Mouse (Mus musculus): Measurements from ENCODE around the gene Itga11.

Itga11 gene

DNA sequence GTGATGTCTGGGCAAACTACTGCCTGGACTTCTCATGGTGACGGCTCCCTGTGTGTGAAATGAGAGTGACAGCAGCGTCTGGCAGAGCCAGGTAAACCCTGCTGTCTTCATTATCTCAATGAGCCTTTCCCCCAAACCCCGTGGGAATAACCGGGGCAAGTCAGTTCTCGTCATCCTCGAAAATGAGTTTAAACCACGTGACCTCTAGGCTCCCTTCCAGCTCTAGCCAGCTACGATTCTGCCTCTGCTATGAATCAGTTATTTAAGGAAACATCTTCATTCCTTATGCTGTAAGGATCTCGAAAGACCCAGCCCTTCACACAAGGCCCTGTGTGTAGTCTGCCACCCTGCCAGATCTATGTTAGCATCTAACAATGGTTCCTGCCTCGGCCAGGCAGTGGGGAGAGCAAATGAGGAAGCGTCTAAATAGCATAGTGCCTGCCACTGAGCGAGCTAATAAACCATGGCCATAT, 139.5 kb downstream of the Itga11 start:
- TF ChIP-seq GATA4 (IDR thresholded peaks at IDR 0.05; ENCODE audit: insufficient replicate concordance, low read length), result no peak

GRCm38 (mm10) chr9:62817828-62818614, 140.4 kb downstream of the Itga11 start:
- no peak for TF ChIP-seq GATA4 (IDR thresholded peaks at IDR 0.05; ENCODE audit: insufficient replicate concordance, low read length)

- TF ChIP-seq GATA4 (IDR thresholded peaks at IDR 0.05; ENCODE audit: insufficient replicate concordance, low read length), result no peak
Measured at GRCm38 (mm10) chr9:62819494-62819893, 141.9 kb downstream of the Itga11 start.

DNA sequence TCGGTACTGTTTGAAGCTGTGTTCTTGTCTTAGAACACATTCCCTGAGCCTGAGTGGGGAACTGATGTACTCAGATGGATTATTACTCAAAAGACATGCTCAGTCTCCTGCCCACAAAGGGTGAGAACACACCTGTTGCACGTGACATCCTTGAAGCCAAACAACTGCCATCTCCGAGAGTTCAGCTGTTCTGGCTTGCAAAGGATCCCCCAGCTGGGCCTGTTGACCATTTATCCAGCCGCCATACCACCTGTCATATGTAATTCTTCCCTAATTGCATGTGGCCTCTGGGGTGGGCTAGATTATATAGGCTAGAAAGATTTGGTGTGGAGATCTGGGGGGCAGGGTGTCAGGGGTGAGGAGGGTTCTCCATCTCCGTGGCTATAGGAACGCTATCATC, 143.2 kb downstream of the Itga11 start:
- TF ChIP-seq GATA4 (IDR thresholded peaks at IDR 0.05; ENCODE audit: insufficient replicate concordance, low read length), result no peak

GRCm38 (mm10) chr9:62821811-62822210, 144.2 kb downstream of the Itga11 start:
- TF ChIP-seq GATA4 (IDR thresholded peaks at IDR 0.05; ENCODE audit: insufficient replicate concordance, low read length), result no peak

DNA sequence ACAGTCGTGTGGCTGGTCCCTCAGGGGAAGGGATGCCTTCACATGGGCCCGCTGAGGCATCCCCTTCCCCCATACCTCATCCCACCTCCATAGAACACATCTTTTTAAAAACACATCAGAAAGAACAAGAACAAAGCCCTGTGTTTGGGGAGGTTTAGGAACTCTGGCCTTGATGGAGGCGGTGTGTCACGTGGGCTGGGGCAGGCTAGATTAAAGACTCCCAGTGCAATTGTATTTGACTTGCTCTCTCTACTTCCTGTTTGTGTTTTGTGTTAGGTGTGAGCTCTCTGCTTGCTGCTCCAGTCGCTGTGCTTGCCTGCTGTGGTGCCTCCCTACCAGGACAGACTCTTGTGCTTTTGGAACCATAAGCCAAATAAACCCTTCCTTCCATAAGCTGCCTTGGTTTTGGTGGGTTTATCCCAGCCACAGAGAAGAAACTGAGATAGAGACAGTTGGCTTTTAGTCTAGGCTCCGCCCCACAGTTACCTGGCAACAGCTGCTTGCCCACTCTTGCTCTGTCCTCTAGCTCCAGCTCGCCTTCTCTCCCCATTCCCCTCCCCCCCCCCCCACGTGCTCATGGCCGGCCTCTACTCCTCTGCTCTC, 148.3 kb downstream of the Itga11 start:
- TF ChIP-seq GATA4 (IDR thresholded peaks at IDR 0.05; ENCODE audit: insufficient replicate concordance, low read length), result no peak

- no peak for TF ChIP-seq GATA4 (IDR thresholded peaks at IDR 0.05; ENCODE audit: insufficient replicate concordance, low read length)
Measured at GRCm38 (mm10) chr9:62826456-62826855, 148.8 kb downstream of the Itga11 start.

DNA sequence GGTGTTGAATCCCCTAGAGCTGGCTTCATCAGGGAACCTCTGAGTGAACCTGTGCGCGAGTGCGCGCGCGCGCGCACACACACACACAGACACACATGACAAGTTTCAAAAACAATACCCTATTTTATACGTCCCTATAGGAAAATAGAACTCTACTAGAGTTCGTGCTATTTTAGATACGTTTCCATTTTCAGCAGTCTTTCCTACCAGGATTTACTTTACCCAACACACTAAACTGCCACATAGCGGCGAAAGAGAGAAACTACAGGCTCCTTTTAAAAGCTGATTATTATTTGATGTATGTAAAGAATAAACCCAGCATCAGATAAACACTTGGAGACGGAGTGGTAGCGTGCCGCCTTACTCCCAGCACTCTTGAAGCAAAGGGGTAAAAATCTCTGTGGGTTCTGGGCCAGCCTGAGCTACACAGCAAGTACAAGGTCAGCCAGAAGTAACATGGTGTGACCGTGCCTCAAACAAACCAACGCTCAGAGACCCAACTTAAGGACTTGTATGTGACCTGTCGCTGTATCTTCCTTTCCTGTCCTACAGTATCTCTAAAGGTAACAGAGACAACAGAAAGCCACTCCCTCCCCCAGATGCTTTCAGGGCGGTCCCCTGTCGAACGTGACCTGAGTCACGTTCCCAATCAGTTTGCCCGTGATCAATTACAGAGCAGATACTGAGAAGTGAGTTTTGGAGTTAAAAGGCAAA, 150.5 kb downstream of the Itga11 start:
- no peak for TF ChIP-seq GATA4 (IDR thresholded peaks at IDR 0.05; ENCODE audit: insufficient replicate concordance, low read length)

DNA sequence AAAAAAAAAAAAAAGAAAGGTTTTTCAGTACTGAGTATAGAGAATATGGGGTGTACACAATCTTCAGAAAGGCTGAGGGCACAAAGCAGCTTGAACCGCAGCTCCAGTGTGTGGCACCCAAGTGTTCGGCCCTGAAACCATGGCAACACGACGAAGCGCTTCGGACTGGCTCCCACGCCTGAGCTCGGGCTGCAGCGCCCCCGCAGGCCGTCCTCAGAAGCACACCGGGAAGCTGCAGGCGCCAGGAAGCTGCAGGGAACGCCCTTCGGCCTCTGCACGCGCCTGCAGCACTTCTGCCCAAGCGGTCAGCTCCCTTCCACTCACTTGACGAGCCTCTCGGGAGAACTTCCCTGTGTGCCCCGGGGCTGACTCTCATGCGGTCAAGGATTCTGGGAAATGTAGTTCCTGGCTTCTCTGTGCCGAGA, 151.0 kb downstream of the Itga11 start:
- TF ChIP-seq GATA4 (IDR thresholded peaks at IDR 0.05; ENCODE audit: insufficient replicate concordance, low read length), result peak; percentile 60; the same call in 1 of the 2 replicates

DNA sequence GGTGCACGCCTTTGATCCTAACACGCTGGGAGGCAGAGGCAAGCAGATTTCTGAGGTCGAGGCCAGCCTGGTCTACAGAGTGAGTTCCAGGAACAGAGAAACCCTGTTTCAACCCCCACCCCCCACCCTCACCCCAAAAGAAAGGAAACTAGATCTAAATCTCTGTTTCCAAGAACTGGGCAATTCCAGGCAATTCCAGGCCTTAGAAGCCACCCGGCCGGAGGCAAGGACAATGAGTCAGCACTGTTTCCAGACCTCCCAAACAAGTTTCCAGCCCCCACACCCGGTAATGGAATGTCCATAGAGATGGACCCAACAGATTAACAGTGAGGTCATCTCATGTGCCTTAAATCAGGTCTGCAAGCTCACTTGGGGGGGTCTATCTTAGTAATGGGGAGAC, 152.3 kb downstream of the Itga11 start:
- TF ChIP-seq GATA4 (IDR thresholded peaks at IDR 0.05; ENCODE audit: insufficient replicate concordance, low read length), result no peak
